Mouse (Mus musculus) liver, adult 2 months (tissue): ENCODE results near the gene Hsd17b11.

Experiments
- CTCF ChIP-seq: fragments of 200-500 bp; IDR thresholded peaks from 2 replicates; pipeline ENCODE4 v1.5.1; 2011; ENCODE audit warnings: low read depth, low read length, control low read depth
- POLR2A ChIP-seq: fragments of 200-500 bp; IDR thresholded peaks from 2 replicates; pipeline ENCODE4 v1.6.1; 2011; ENCODE audit warnings: low read length, control low read depth; ENCODE audit not compliant: insufficient read depth; ENCODE audit errors: extremely low read depth

GRCm38 (mm10) chr5:104003955-104004354 is 17.8 kb downstream of the Hsd17b11 start:
- TF ChIP-seq CTCF (no peak), POLR2A (no peak)
